Mouse (Mus musculus): Measurements from ENCODE around the gene Ptgs1. TPM values are rescaled to one million over a fixed set of nuclear protein-coding genes. Genes with fewer than 3 reads are reported as not detected.

The Ptgs1 gene
- polyA plus RNA-seq, 2 experiments from 2014 or later: 1.2 to 2.9 TPM

DNA sequence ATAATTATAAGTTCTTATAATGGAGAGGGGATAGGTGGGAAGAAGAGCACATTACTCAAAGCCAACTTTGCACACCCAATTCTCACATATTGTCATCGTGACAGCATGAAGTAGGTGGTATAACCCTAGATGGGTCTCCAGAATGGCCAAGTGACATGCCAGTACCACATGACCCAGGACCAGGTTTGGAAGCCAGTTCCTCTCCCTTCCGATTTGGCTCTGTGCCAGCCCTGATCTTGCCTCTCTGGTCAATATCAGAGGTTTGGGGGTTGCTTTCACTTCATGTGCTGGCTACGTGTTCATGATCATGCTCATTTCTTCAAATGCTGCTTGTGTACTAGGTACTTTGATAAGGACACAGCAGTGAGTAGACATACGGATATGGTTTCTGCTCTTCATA, 22.3 kb downstream of the Ptgs1 start:
- ATAC-seq: no peak

DNA sequence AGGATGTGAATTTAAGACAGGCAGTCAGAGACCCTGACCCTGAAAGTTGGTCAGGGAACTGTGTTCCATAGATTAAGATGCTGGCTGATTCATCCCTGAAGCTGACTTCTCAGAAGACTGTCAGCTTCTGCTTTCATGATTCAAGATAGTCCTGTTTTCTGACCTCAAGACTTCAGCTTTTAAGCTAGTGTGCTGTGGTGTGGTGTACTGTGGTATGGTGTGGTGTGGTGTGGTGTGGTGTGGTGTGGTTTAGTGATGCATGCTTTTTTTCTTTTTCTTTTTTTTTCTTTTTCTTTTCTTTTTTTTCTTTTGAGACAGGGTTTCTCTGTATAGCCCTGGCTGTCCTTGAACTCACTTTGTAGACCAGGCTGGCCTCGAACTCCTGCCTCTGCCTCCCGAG, 24.2 kb downstream of the Ptgs1 start:
- ATAC-seq: no peak

DNA sequence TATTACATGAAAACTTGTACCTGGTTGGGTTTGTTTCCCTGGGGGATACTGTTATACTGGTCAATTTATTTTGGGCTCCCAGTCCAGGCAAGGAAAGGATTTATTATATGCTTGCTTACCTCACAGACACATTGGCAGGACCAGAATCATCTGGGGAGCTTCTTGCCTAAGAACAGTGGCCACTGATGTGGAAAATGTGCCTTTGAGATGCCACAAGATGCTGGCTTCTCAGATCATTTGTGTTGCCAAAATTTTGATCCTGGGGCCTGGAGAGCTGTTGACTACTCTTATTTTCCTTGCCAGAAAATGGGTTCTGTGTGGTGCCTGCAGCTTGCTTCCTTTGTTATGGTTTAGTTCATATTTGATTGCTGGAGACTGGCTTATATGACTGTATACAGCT, 26.7 kb downstream of the Ptgs1 start:
- ATAC-seq: no peak

DNA sequence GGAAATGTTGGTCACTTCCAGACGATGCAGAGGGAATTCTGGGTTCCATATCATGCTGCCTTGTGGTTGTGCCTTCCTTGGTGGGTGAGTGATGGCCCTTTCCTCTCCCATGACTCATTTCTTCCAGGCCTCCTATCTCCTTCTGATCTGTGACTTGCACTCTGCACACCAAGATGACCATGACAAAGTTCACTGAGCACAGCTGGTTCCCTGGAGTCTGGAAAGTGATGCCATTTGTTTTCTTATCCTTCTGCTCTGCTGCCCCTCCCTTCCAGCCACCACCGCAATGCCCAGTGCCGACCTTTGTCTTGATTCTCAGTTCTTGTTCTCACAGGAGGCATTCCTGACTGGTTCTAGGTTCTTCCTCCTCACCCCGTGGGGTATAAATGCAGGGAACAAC, 29.2 kb downstream of the Ptgs1 start:
- no peak for ATAC-seq

DNA sequence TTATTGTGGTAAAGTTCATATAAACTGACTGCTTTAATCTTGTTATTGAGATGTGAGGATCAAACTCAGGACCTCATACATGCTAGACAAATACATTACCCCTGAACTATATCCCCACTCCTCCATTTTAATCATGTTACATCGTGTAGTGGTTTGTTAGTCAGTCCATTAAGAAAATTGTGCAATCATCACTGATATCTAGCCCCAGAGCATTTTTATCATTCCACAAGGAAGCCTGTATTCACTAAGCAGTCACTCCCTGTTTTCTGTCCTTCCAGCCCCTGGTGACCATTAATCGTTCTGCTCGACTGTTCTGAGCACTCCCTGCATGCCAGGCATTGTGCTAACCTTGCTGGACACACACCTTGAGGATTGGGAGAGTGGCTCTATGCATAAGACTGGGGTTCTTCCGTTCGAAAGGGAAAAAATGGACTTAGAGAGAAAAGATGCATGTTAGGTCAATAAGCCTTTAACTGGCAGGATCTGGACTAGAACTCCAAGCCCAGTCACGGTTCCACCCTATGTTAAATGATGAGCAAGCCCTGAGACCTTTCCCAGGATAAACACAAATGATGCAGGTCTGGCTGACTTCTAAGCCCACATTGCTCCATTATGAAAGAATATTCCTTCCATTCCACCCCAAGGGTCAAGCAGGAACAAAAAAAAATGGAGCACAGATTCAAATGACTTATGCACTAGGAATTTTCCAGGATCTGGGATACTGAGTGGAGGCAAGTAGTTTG, 29.7 kb downstream of the Ptgs1 start:
- no peak for ATAC-seq

DNA sequence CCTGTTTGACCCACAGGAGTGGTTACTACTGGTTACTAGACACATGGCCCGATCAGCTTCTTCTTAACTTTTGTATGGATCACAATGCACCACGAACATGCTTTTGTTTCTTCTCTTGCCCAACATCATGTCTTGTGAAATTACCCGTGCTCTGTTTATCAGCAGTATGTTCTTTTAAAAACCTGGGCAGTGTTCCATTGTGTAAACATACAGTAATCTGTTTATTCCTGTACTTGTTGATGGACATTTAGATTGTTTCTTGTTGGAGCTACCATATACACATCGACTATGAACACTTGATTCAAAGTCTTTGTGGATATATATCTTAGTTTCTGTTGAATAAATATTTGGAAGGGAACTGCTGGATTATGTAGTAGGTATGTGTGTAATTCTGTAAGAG, 31.8 kb downstream of the Ptgs1 start:
- no peak for ATAC-seq

DNA sequence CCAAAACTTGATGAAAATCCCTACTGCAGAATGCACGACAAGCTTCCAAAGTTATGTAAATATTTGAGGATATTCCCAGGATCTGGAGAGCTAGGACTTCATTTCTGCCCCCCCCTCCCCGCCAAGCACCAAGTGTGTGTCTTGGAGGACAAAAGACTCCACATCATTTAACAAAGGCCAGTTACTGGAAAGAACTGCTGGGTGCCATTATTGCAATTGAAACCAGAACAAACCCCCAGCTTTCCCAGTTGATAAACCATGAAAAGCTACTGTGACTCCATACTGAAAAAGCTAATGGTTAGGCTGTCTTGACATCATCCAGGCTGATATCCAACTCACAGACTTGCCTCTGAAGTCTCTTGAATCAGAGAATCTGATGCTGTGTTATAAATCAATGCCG, 39.2 kb downstream of the Ptgs1 start:
- ATAC-seq: no peak

DNA sequence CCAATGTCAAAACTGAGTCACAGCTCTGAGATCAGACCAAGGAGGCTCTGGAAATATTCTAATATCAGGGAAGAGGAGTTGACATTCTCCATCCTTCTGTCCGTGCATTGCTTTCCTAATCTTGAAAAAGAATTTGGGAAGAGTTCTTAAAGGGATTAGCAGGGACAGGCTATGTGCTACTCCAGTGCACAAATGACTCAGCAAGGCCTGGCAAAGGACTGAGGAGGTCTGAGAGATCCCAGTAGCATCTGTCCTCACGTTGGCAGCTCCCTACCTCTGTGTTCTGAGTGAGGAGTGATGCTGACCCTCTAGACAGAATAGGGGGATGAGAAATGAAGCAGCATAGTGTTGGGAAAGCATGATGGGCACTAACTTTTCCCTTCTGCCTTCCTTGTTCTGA, 40.0 kb downstream of the Ptgs1 start:
- ATAC-seq: no peak

DNA sequence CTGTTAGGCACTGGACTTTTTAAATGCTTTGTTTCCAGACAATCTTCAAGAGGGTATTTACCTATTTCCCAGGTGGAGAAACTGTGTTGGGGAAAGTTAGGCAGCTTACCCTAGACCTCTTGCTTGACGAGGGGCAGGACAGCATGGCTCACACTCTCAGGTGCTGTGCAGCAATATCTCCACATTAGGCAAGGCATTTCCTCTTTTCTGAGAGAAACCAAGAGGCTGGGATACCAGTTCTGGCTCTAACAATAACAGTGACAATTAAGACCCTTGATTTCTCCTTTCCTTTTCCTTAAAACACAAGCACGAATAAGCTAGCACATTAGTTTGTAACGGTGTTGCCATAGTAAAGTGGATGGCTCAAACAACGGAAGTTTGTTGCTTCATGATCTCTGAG, 40.9 kb downstream of the Ptgs1 start:
- ATAC-seq: no peak

DNA sequence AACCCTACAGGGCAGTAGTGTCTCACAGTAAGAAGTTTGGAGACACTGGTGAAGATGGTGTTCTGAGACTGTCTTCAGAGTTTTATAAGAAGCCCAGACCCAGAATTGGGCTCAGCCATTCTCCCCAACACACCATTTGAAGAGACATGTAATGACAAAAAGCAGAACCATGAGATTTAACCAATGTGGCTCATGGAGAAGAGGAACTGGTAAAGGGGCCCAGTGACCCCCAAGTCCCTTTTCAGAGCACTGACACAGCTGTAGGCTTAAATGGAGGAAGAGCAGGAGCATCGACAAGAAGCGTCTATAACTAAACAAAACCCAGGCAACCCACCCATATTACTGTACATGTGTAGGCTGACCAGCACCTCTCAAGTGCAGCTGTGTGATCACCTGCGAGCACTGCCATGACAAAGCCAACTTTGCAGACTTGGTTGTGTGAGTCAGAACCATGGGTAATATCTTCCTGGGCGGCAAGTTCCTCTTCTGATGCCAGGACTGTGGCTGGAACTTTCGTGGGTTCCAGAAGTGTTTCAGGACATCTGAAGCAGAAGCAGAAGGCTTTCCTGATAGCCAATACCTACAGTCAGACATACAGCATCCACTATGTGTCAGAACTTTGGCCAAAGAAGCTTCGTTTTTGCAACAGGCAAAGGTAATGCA, 42.2 kb downstream of the Ptgs1 start:
- ATAC-seq: no peak

DNA sequence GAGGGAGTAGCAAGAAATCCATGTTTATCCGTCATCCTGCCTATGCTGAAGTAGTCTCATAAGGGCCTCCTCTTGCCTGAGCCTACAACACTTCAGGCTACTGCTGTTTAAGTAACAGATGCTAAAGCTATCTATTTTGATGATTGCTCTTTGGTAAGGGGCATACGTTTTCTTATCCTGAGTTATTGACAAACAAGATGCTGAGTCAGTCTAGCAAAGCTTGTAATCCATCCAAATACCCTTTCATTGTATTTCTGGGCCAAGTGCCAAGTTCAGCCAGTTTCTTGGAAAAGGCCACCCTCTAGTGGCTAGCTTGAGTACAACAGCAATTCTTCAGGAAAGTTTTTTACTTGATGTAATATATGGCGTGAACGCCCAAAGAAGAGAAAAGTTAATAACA, 46.2 kb downstream of the Ptgs1 start:
- ATAC-seq: no peak

DNA sequence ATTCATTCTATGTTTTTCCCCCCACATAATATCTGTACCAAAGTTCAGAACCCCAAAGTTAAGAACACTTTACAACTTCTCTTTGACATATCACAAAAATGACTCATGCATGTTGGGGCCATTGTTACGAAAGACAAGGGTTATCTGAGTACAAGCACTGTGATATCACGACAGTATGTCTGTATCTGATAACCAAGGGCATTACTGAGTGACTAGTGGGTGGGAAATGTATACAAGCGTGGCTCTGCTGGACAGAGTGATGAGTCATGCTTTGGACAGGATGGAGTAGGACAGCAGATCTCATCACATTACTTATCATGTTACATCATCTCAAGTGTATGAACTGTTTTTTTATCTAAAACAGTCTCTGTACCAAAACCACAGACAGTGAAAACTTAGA, 48.5 kb downstream of the Ptgs1 start:
- ATAC-seq: no peak

DNA sequence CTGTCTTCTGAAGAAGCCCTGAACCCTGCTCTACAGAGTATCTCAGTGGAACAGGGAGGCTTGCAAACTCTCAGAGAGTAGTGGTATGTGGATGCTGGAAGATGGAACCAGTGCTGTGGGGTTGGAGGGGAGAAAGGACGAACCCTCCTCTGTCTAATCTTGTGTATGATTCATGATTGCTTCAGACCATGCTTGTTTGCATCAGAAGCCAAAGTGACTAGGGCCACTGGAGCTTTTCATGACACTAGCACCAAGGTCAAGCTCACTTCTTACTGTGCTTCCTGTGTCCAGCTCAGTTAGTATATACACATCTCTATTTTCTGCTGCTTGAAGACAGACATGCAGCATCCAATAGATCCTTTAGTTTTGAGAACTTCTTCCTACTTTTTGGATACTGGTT, 50.9 kb downstream of the Ptgs1 start:
- no peak for ATAC-seq

DNA sequence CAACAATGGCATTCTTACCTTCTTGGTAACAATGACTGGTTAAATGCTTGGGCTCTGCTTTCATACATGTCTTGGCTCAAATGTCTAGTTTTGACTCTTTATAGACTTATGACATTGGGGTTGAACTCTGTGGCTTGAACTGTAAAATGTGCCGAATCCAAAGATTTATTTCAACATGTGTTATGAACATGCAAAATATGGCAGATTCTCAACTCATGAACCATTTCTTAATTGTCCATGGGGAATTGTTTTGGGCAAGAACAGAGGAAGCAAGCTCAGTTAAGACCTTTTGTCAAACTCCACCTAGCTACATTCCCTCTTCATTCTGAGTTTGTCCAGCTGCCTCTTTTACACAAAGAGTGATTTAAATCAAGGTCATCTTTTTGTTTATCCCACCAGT, 52.1 kb downstream of the Ptgs1 start:
- ATAC-seq: no peak

Other genes starting within 250 kb of the Ptgs1 start
- gene Ndufa8, start 181.0 kb upstream of the Ptgs1 start, polyA plus RNA-seq (2017; shearing (Covaris generic)): 100 to 1,000 TPM; 177 to 185 TPM
- gene Morn5, start 181.0 kb upstream of the Ptgs1 start, polyA plus RNA-seq (2017; shearing (Covaris generic)): not detected
- gene Lhx6, start 125.0 kb upstream of the Ptgs1 start, polyA plus RNA-seq (2017; shearing (Covaris generic)): not detected
- gene Mrrf, start 94.0 kb upstream of the Ptgs1 start, polyA plus RNA-seq (2017; shearing (Covaris generic)): 10 to 100 TPM; 11.5 to 14.9 TPM
- gene Rbm18, start 93.7 kb upstream of the Ptgs1 start, polyA plus RNA-seq (2017; shearing (Covaris generic)): 10 to 100 TPM; 50.5 to 61.5 TPM
- gene Olfr338, start 143.1 kb downstream of the Ptgs1 start, polyA plus RNA-seq (2017; shearing (Covaris generic)): under 1 TPM in 1 of 2 experiments, not detected in 1; 0.11 TPM
- not detected for gene Olfr339, start 188.5 kb downstream of the Ptgs1 start, polyA plus RNA-seq (2017; shearing (Covaris generic))
- gene Olfr340, start 222.2 kb downstream of the Ptgs1 start, polyA plus RNA-seq (2017; shearing (Covaris generic)): not detected

All from CD4-positive, CD25-positive, alpha-beta regulatory T cell, adult 4 months (primary cell).